Mouse (Mus musculus) lung, postnatal 0 days (tissue): ENCODE measurements around the gene Nr2c1. TPM values are rescaled to one million over a fixed set of nuclear protein-coding genes. Genes with fewer than 3 reads are reported as not detected.

Experiments used
- ATAC-seq: fragments of 200-750 bp; cut with Nextera tagmentation; 2 replicates; pipeline ENCODE4 v1.8.0; 2017; ENCODE audit warnings: moderate library complexity
- DNase-seq: peaks from one replicate; pipeline ENCODE4 v3.0.0-alpha.2; 2016; ENCODE audit warnings: low spot score
- H3K27ac ChIP-seq: fragments of 300-500 bp; sonication (generic); 2 replicates; pipeline ENCODE4 v1.5.1; 2014; ENCODE audit warnings: antibody characterized with exemption, mild to moderate bottlenecking, low read length, mixed read lengths
- H3K27me3 ChIP-seq: fragments of 300-500 bp; sonication (generic); replicated peaks from 2 replicates; pipeline ENCODE4 v1.6.1; 2014; ENCODE audit warnings: low read length, mixed read lengths; ENCODE audit not compliant: insufficient read depth
- H3K36me3 ChIP-seq: fragments of 300-500 bp; sonication (generic); 2 replicates; pipeline ENCODE4 v1.6.1; 2014; ENCODE audit warnings: low read length, mixed read lengths; ENCODE audit not compliant: insufficient read depth
- H3K4me1 ChIP-seq: fragments of 300-500 bp; sonication (generic); 2 replicates; pipeline ENCODE4 v1.6.1; 2014; ENCODE audit warnings: antibody characterized with exemption, low read depth, low read length, mixed read lengths; ENCODE audit not compliant: insufficient read depth
- H3K4me2 ChIP-seq: fragments of 300-500 bp; sonication (generic); replicated peaks from 2 replicates; pipeline ENCODE4 v1.6.1; 2014; ENCODE audit warnings: low read depth, mild to moderate bottlenecking, low read length, moderate library complexity, mixed read lengths
- H3K4me3 ChIP-seq: fragments of 300-500 bp; sonication (generic); 2 replicates; pipeline ENCODE4 v1.5.1; 2014; ENCODE audit warnings: low read depth, low read length
- H3K9ac ChIP-seq: fragments of 300-500 bp; sonication (generic); replicated peaks from 2 replicates; pipeline ENCODE4 v1.6.1; 2014; ENCODE audit warnings: low read depth, mild to moderate bottlenecking
- H3K9me3 ChIP-seq: fragments of 300-500 bp; sonication (generic); 2 replicates; pipeline ENCODE4 v1.6.1; 2016; ENCODE audit warnings: low read length, mixed read lengths
- CTCF ChIP-seq: IDR thresholded peaks from 2 replicates; pipeline ENCODE4 v1.5.1; 2016; ENCODE audit warnings: antibody characterized with exemption, mild to moderate bottlenecking
- EP300 ChIP-seq: IDR thresholded peaks from 2 replicates; pipeline ENCODE4 v1.6.1; 2016; ENCODE audit warnings: antibody characterized with exemption, mild to moderate bottlenecking, control low read depth
- WGBS: fragments of 180-500 bp; shearing (Covaris S2); extraction: QIAGEN DNeasy Blood & Tissue Kit; methylation state at CpG from one replicate; pipeline ENCODE4 v1.1.7; 2014; 5-methylcytosine and 5-hydroxymethylcytosine counted together
- polyA plus RNA-seq: library from polyadenylated mRNA; unstranded; fragments of >200 nt; fragmentation: Nextera tagmentation; extraction: Ambion mirVana; gene quantifications from 2 replicates; pipeline ENCODE4 v1.2.1, GENCODE M21; 2015

Gene Nr2c1
- polyA plus RNA-seq, 1 experiment from 2014 or later: 5.4 TPM

DNA sequence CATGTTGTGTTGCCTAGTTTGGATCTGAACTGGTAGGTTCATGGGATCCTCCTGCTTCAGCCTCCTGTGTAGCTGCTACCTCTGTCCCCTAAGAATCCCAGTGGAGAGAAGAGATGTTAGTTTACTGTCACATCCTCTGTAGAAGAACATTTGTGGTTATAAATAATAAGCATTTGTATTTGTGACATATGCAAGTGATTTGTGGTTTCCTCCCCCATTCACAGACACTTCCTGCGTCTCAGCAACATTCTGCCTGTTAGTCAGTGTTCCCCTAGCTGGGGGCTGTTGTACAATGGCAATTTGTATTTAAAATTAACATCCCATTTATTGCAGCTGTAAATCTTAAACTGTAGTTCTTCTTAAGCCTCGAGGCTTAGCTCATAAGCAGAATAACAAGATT, 63.9 kb downstream of the Nr2c1 start:
- no peaks in the 10 kb centered on the region for H3K27me3 ChIP-seq
- no peak overlapping the region for H3K9ac ChIP-seq
- no peaks in the 10 kb centered on the region for H3K9me3 ChIP-seq
- no peak for DNase-seq
- no peak for TF ChIP-seq CTCF
- TF ChIP-seq EP300: no peak
- 0 out of 2 replicates have a peak, but pooled peaks cover 5% of the 10 kb centered on the region for H3K36me3 ChIP-seq
- ATAC-seq: no peak
- no peak overlapping the region for H3K27ac ChIP-seq
- H3K4me1 ChIP-seq: no peaks in the 10 kb centered on the region
- H3K4me3 ChIP-seq: no peak overlapping the region
- no peak overlapping the region for H3K4me2 ChIP-seq
- 55% methylated on average over 2 of the region's 2 CpGs for WGBS

DNA sequence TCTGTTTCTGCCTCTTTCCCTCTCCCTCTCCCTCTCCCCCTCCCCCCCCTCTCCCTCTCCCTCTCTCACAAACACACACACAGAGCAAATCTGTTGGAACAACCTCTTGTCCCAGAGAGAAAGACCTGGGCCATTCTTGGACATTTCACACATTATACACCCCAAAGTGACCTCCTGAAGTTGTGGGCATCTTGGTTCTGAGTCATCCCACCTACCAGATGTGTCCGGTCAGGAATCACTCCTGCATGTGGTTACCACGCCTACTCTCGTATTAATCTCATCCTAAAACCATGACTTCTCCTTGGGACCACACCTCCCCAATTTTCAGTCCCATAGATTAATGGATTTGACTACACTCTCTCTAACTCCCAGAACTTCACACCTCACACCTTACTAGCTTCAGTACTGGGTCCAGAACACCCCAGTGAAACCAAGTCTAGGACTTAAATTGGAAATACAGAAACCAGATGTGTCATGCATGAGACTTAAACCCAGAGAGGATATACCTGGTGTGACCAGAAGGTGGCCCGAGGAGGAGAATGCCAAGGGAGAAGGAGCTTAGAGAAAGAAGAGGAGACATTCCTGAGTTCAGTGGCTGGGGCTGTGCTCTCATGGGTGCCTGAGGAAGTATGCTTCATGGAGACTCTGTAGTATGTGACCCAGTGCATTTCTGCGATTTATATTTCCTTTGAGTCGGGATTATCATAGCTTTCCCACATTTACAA, 77.4 kb downstream of the Nr2c1 start:
- no peak overlapping the region for H3K4me3 ChIP-seq
- no peaks in the 10 kb centered on the region for H3K4me1 ChIP-seq
- no peak for ATAC-seq
- no peak overlapping the region for H3K9ac ChIP-seq
- peak; percentile 20 for DNase-seq
- H3K4me2 ChIP-seq: no peak overlapping the region
- no peak overlapping the region for H3K27ac ChIP-seq
- WGBS: 80% methylated on average over 6 of the region's 6 CpGs
- no peaks in the 10 kb centered on the region for H3K9me3 ChIP-seq
- no peaks in the 10 kb centered on the region for H3K27me3 ChIP-seq
- TF ChIP-seq EP300 (no peak), CTCF (peak; percentile 53)
- no peaks in the 10 kb centered on the region for H3K36me3 ChIP-seq

DNA sequence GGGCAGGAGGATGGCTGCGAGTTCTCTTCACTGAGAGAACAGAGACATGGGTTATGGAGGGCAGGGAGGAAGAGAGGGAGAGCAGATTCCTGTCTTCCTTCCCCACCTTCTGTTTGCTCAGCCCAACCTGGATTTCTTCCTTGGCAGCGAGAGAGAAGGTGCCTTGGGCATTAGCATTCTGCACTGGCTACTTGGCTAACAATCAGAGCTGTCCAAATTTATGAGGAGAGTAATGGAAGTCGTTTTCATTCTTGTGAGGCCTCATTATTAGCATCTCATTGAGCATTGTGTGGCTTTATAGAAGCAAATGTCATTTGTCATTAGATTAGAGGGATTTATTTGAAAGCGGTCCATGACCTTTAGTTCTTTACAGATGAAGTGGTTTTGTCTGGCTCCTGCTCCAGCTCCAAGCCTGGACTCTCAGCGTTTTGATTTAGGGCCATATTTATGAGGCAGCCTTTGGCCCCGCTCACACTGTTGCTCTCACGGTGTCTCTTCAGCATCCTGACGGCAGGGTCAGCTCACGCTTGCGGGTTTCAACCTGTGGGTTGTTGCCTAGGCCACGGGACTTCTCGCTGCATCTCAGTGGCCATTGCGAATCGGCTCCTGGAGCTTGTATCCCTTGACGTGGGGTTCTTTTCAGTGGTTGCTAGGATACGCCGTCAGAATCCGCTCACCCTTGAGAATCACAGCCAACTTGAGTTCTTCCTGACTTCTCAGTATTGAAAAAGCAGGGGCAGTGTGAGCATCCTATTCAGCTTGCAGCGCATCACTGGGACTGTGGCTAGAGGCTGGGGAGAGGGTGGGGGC, 82.6 kb downstream of the Nr2c1 start:
- WGBS: 48% methylated on average over 19 of the region's 19 CpGs

DNA sequence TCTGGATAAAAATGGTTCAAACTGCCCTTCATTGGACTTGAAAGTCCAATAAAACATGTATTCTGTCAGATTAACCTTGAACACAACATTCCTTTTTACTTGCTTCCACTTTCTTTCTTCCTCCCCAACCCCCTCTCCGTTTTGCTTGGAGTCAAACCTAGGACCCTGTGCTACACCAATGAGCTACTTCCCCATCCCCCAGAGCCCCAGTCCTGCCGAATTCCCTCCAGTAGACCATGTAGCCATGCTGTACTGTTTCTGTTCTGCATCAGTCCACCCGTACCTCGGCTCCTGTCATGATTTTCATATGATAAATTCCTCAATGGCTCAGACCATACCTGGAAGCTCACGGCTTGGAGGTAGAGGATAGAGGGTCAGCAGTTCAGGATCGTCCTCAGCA, 83.2 kb downstream of the Nr2c1 start:
- H3K4me3 ChIP-seq: no peak overlapping the region
- ATAC-seq: no peak
- TF ChIP-seq EP300: no peak
- TF ChIP-seq CTCF: no peak
- H3K27ac ChIP-seq: no peak overlapping the region
- WGBS: 76% methylated on average over 6 of the region's 6 CpGs
- H3K4me1 ChIP-seq: no peaks in the 10 kb centered on the region
- no peaks in the 10 kb centered on the region for H3K36me3 ChIP-seq
- H3K9me3 ChIP-seq: no peaks in the 10 kb centered on the region
- no peak overlapping the region for H3K9ac ChIP-seq
- no peak overlapping the region for H3K4me2 ChIP-seq
- DNase-seq: no peak
- no peaks in the 10 kb centered on the region for H3K27me3 ChIP-seq

More for the DNA sequence above, 82.6 kb downstream of the Nr2c1 start:
- TF ChIP-seq CTCF (no peak), EP300 (no peak)
- ATAC-seq: no peak
- Histone ChIP-seq H3K4me3 (no peak overlapping the region), H3K9ac (no peak overlapping the region), H3K4me2 (no peak overlapping the region), H3K4me1 (no peaks in the 10 kb centered on the region), H3K27me3 (no peaks in the 10 kb centered on the region), H3K36me3 (no peaks in the 10 kb centered on the region), H3K27ac (no peak overlapping the region), H3K9me3 (no peaks in the 10 kb centered on the region)
- no peak for DNase-seq

DNA sequence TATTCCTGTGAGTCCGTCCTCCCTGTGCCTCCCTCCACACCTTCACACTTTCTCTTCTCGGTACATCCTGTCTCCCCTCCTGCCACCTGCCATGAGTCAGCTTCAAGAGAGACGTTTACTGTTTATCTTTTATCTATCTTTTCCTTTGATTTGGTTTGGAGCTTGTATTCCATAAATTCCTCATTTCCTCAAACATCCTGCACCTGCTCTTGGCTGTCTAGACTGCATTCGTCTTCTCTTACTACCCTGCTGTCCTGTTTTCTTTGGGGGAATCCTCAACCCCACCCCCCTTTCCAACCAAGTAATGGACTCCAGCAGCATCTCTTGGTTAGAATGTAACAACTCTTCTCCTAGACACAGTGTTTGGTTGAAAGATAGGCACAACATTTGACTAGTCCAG, 87.4 kb downstream of the Nr2c1 start:
- Histone ChIP-seq H3K9ac (no peak overlapping the region), H3K4me3 (no peak overlapping the region), H3K27me3 (no peaks in the 10 kb centered on the region), H3K9me3 (no peaks in the 10 kb centered on the region), H3K4me2 (no peak overlapping the region), H3K36me3 (no peaks in the 10 kb centered on the region), H3K27ac (no peak overlapping the region), H3K4me1 (no peaks in the 10 kb centered on the region)
- no peak for TF ChIP-seq EP300
- no peak for TF ChIP-seq CTCF
- 25% methylated on average over 4 of the region's 4 CpGs for WGBS
- DNase-seq (no peak), ATAC-seq (no peak)

DNA sequence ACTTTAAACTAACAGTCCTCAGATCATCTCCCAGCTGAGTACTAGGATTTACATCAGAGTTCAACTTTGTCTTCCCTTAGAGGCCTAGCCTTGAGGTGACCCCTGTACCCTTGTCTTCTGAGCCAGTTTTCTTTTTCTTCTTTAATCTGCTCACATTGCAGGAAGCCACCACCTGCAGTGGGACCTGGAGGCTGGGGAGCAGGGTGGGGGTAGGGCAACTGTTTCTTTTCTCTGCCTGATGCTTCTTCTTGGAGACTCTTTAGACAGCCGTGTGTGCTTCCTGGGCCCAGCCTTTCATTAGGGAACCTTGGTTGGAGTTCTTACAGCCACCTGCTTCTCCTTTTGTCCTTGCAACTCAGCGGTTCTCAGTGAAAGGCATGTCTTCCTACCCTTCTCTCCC, 93.5 kb downstream of the Nr2c1 start:
- H3K9ac ChIP-seq: no peak overlapping the region
- no peak overlapping the region for H3K4me3 ChIP-seq
- H3K27ac ChIP-seq: no peak overlapping the region
- WGBS: 63% methylated on average over 2 of the region's 2 CpGs
- no peak for ATAC-seq
- H3K9me3 ChIP-seq: no peaks in the 10 kb centered on the region
- H3K36me3 ChIP-seq: no peaks in the 10 kb centered on the region
- no peaks in the 10 kb centered on the region for H3K27me3 ChIP-seq
- no peaks in the 10 kb centered on the region for H3K4me1 ChIP-seq
- TF ChIP-seq EP300 (no peak), CTCF (no peak)
- no peak overlapping the region for H3K4me2 ChIP-seq
- no peak for DNase-seq

Other genes starting within 250 kb of the Nr2c1 start
- 14.3 and 17.7 TPM in 2 replicates for gene Vezt, start 112.2 kb upstream of the Nr2c1 start, polyA plus RNA-seq
- 3.2 and 4.1 TPM in 2 replicates for gene Fgd6, start 112.0 kb upstream of the Nr2c1 start, polyA plus RNA-seq
- gene Ndufa12, start 50.7 kb downstream of the Nr2c1 start, polyA plus RNA-seq: 221 and 253 TPM in 2 replicates
- gene Gm4792, start 150.7 kb downstream of the Nr2c1 start, polyA plus RNA-seq: not detected in 2 replicates
- 14.0 and 14.3 TPM in 2 replicates for gene Tmcc3, start 163.9 kb downstream of the Nr2c1 start, polyA plus RNA-seq